Mouse (Mus musculus) limb, embryonic 14.5 days (tissue): ENCODE results near the gene Mmp9. TPM values are rescaled to one million over a fixed set of nuclear protein-coding genes. Genes with fewer than 3 reads are reported as not detected.

Experiments used
- ATAC-seq: fragments of 200-750 bp; cut with Nextera tagmentation; 2 replicates; pipeline ENCODE4 v1.8.0; 2017; ENCODE audit warnings: low read depth, moderate number of reproducible peaks, moderate TSS enrichment; ENCODE audit not compliant: low FRiP score
- DNase-seq: peaks from one replicate; pipeline ENCODE4 v3.0.0-alpha.2; 2015; ENCODE audit warnings: low spot score
- H3K27ac ChIP-seq: fragments of 300-500 bp; sonication (generic); replicated peaks from 2 replicates; pipeline ENCODE4 v1.5.1; 2014; ENCODE audit warnings: low read depth, mild to moderate bottlenecking, low read length, moderate library complexity, mixed read lengths
- H3K27me3 ChIP-seq: fragments of 300-500 bp; sonication (generic); 2 replicates; pipeline ENCODE4 v1.6.1; 2014; ENCODE audit warnings: low read length, mixed read lengths; ENCODE audit not compliant: control insufficient read depth, insufficient read depth
- H3K36me3 ChIP-seq: fragments of 300-500 bp; sonication (generic); 2 replicates; pipeline ENCODE4 v1.6.1; 2014; ENCODE audit warnings: mild to moderate bottlenecking, low read length, moderate library complexity, mixed read lengths; ENCODE audit not compliant: control insufficient read depth, insufficient read depth
- H3K4me1 ChIP-seq: fragments of 300-500 bp; sonication (generic); 2 replicates; pipeline ENCODE4 v1.6.1; 2014; ENCODE audit warnings: antibody characterized with exemption, low read length, mixed read lengths; ENCODE audit not compliant: control insufficient read depth, insufficient read depth
- H3K4me2 ChIP-seq: fragments of 300-500 bp; sonication (generic); replicated peaks from 2 replicates; pipeline ENCODE4 v1.6.1; 2014; ENCODE audit warnings: low read depth, mild to moderate bottlenecking, low read length, moderate library complexity; ENCODE audit not compliant: severe bottlenecking
- H3K4me3 ChIP-seq: fragments of 300-500 bp; sonication (generic); replicated peaks from 2 replicates; pipeline ENCODE4 v1.5.1; 2014; ENCODE audit warnings: low read length
- H3K9ac ChIP-seq: fragments of 300-500 bp; sonication (generic); 2 replicates; pipeline ENCODE4 v1.6.1; 2014; ENCODE audit warnings: mild to moderate bottlenecking, low read depth, low read length, moderate library complexity; ENCODE audit not compliant: severe bottlenecking
- H3K9me3 ChIP-seq: fragments of 300-500 bp; sonication (generic); 2 replicates; pipeline ENCODE4 v1.6.1; 2016; ENCODE audit warnings: low read length; ENCODE audit not compliant: control insufficient read depth
- POLR2A ChIP-seq: fragments of 200-500 bp; IDR thresholded peaks from 2 replicates; pipeline ENCODE4 v1.8.0; 2012; ENCODE audit warnings: inconsistent platforms, mild to moderate bottlenecking, moderate library complexity, borderline replicate concordance; ENCODE audit not compliant: insufficient read depth, insufficient read length; ENCODE audit errors: extremely low read depth
- WGBS: fragments of 180-500 bp; shearing (Covaris S2); extraction: QIAGEN DNeasy Blood & Tissue Kit; methylation state at CpG from one replicate; pipeline ENCODE4 v1.1.7; 2014; 5-methylcytosine and 5-hydroxymethylcytosine counted together
- polyA plus RNA-seq, 2 experiments: library from polyadenylated mRNA; depleted of rRNA in 1 of 2; stranded (reverse) in 1 of 2; unstranded in 1 of 2; fragments of >200 nt; fragmentation: Nextera tagmentation in 1 of 2; extraction: Ambion mirVana in 1 of 2; gene quantifications; 2 replicates each; pipeline versions ENCODE4 v1.2.1 to v1.2.3; 2012 to 2014

Gene Mmp9
- polyA plus RNA-seq, 2 experiments: 16.7 to 19.1 TPM

DNA sequence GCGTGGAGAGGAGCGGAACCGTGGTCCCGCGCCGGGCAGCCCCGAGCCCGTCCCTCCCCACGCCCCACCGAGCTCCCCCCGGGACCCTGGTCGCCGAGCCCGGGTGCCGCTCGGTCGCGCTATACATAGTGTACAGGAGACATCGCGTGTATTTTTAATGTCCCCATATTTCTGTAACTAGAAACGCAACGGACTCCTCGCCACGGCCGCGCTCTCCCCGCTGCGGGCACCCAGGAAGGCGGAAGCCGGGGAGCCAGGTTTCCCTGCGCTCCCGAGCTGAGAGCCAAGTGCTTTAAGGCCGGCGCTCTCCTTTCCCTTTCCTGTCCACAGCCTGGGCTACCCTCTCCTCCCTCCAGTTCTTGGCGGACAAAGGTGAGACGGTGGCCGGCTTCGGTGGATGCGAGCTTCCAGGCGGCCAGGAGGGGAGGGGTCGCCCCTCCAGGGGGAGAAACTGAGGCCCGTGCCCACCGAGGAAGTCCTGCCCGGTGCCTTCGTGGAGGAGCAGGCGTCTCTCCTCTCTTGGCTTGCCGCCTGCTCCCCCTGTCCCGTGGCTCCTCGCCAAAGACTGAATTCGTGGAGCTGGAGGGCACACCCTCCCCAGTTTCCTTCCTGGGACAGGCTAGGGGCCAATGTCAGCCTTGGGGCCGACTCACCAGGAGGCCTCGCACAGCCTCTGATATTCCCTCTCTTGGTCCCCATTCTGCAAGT, 57.3 kb downstream of the Mmp9 start:
- TF ChIP-seq POLR2A: no peak
- no peak for DNase-seq
- Histone ChIP-seq H3K27ac (no peak overlapping the region), H3K4me3 (peak overlapping the region; percentile 37), H3K4me1 (peaks cover 17% of the 10 kb centered on the region), H3K9me3 (no peaks in the 10 kb centered on the region), H3K36me3 (peaks cover 40% of the 10 kb centered on the region), H3K27me3 (peaks cover 40% of the 10 kb centered on the region), H3K9ac (peak overlapping the region; percentile 47), H3K4me2 (peak overlapping the region; percentile 65)
- ATAC-seq: no peak
- 2% methylated on average over 42 of the region's 52 CpGs for WGBS

DNA sequence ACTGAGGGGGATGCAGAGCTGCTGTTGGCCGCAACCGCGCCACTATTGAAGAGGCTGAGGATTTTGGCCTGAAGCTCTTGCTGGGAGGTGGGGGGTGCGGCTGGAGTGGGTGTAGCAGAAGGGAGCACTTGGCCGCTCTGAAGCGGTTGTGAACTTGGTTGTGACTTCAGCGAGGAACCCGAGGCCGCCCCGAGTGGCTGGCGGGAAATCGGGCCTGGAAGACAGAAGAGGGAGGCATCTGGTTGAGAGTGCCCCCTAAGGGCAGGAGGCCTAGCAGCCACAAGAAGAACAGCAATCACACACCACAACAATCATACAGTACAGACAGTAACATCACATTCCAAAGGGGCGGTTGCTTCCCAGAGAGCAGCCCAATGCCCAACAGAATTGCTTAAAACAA, 61.4 kb downstream of the Mmp9 start:
- peaks cover 23% of the 10 kb centered on the region for H3K27me3 ChIP-seq
- H3K9ac ChIP-seq: no peak overlapping the region
- H3K27ac ChIP-seq: no peak overlapping the region
- no peak overlapping the region for H3K4me2 ChIP-seq
- ATAC-seq: no peak
- H3K36me3 ChIP-seq: peaks cover 79% of the 10 kb centered on the region
- no peak for DNase-seq
- H3K9me3 ChIP-seq: no peaks in the 10 kb centered on the region
- no peak for TF ChIP-seq POLR2A
- H3K4me3 ChIP-seq: no peak overlapping the region
- WGBS: 95% methylated on average over 13 of the region's 13 CpGs
- H3K4me1 ChIP-seq: peaks cover 17% of the 10 kb centered on the region

DNA sequence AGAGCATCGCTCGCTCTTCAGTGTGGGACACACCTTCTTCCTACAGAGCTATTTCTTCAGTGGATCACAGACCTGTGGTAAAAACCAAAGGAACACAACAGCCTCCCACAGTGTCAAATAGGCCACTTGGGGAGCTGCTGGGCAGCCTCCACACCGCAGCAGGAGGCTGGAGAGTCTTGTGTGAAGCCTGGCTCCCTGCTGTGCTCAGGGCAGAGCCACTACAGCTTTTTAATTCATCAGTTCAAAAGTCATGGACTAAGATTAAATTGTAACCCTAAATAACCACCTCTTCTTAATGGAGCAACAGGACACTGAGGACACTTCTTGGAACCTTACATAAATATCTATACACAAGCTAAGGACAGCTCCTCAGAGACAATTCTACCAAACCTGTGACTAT, 62.5 kb downstream of the Mmp9 start:
- ATAC-seq (no peak), DNase-seq (no peak)
- Histone ChIP-seq H3K4me2 (no peak overlapping the region), H3K4me3 (no peak overlapping the region), H3K9ac (no peak overlapping the region), H3K4me1 (peaks cover 7% of the 10 kb centered on the region), H3K27ac (no peak overlapping the region), H3K9me3 (no peaks in the 10 kb centered on the region), H3K36me3 (peaks cover 90% of the 10 kb centered on the region), H3K27me3 (peaks cover 11% of the 10 kb centered on the region)
- TF ChIP-seq POLR2A: no peak
- WGBS: 92% methylated on average over 3 of the region's 3 CpGs

GRCm38 (mm10) chr2:165004237-165004636, 63.7 kb downstream of the Mmp9 start:
- Histone ChIP-seq H3K9me3 (no peaks in the 10 kb centered on the region), H3K4me1 (no peaks in the 10 kb centered on the region), H3K27ac (no peak overlapping the region), H3K36me3 (peaks cover 98% of the 10 kb centered on the region), H3K4me2 (no peak overlapping the region), H3K27me3 (no peaks in the 10 kb centered on the region), H3K9ac (no peak overlapping the region), H3K4me3 (no peak overlapping the region)
- ATAC-seq (no peak), DNase-seq (no peak)
- TF ChIP-seq POLR2A: no peak
- 80% methylated on average over 10 of the region's 10 CpGs for WGBS

Other genes with a start within 250 kb of the Mmp9 start
- not detected in 2 replicates for gene Spint4, start 242.3 kb upstream of the Mmp9 start, polyA plus RNA-seq (2012; rRNA removed)
- not detected in 2 replicates for gene Spint4, start 242.3 kb upstream of the Mmp9 start, polyA plus RNA-seq (2014; fragmentation: Nextera tagmentation; extraction: Ambion mirVana)
- not detected in 2 replicates for gene Spint5, start 225.5 kb upstream of the Mmp9 start, polyA plus RNA-seq (2012; rRNA removed)
- gene Spint5, start 225.5 kb upstream of the Mmp9 start, polyA plus RNA-seq (2014; fragmentation: Nextera tagmentation; extraction: Ambion mirVana): not detected in 2 replicates
- gene Wfdc3, start 194.8 kb upstream of the Mmp9 start, polyA plus RNA-seq (2012; rRNA removed): 0.67 and 0.79 TPM in 2 replicates
- 0.37 and 0.50 TPM in 2 replicates for gene Wfdc3, start 194.8 kb upstream of the Mmp9 start, polyA plus RNA-seq (2014; fragmentation: Nextera tagmentation; extraction: Ambion mirVana)
- 46.0 and 58.6 TPM in 2 replicates for gene Dnttip1, start 194.8 kb upstream of the Mmp9 start, polyA plus RNA-seq (2012; rRNA removed)
- 70.1 and 70.6 TPM in 2 replicates for gene Dnttip1, start 194.8 kb upstream of the Mmp9 start, polyA plus RNA-seq (2014; fragmentation: Nextera tagmentation; extraction: Ambion mirVana)
- 293 and 329 TPM in 2 replicates for gene Ube2c, start 170.9 kb upstream of the Mmp9 start, polyA plus RNA-seq (2012; rRNA removed)
- gene Ube2c, start 170.9 kb upstream of the Mmp9 start, polyA plus RNA-seq (2014; fragmentation: Nextera tagmentation; extraction: Ambion mirVana): 279 and 305 TPM in 2 replicates
- 178 and 322 TPM in 2 replicates for gene Tnnc2, start 160.8 kb upstream of the Mmp9 start, polyA plus RNA-seq (2012; rRNA removed)
- gene Tnnc2, start 160.8 kb upstream of the Mmp9 start, polyA plus RNA-seq (2014; fragmentation: Nextera tagmentation; extraction: Ambion mirVana): 273 and 401 TPM in 2 replicates
- 26.0 and 35.0 TPM in 2 replicates for gene Snx21, start 155.0 kb upstream of the Mmp9 start, polyA plus RNA-seq (2012; rRNA removed)
- 29.2 and 34.0 TPM in 2 replicates for gene Snx21, start 155.0 kb upstream of the Mmp9 start, polyA plus RNA-seq (2014; fragmentation: Nextera tagmentation; extraction: Ambion mirVana)
- gene Acot8, start 135.9 kb upstream of the Mmp9 start, polyA plus RNA-seq (2012; rRNA removed): 31.5 and 41.2 TPM in 2 replicates
- gene Acot8, start 135.9 kb upstream of the Mmp9 start, polyA plus RNA-seq (2014; fragmentation: Nextera tagmentation; extraction: Ambion mirVana): 14.0 and 15.2 TPM in 2 replicates
- gene Zswim3, start 135.7 kb upstream of the Mmp9 start, polyA plus RNA-seq (2012; rRNA removed): 4.3 and 4.9 TPM in 2 replicates
- gene Zswim3, start 135.7 kb upstream of the Mmp9 start, polyA plus RNA-seq (2014; fragmentation: Nextera tagmentation; extraction: Ambion mirVana): 6.9 and 7.0 TPM in 2 replicates
- 9.1 and 11.2 TPM in 2 replicates for gene Zswim1, start 118.1 kb upstream of the Mmp9 start, polyA plus RNA-seq (2012; rRNA removed)
- 19.5 and 19.9 TPM in 2 replicates for gene Zswim1, start 118.1 kb upstream of the Mmp9 start, polyA plus RNA-seq (2014; fragmentation: Nextera tagmentation; extraction: Ambion mirVana)
- gene Spata25, start 112.2 kb upstream of the Mmp9 start, polyA plus RNA-seq (2012; rRNA removed): 0.09 and 0.13 TPM in 2 replicates
- not detected in 2 replicates for gene Spata25, start 112.2 kb upstream of the Mmp9 start, polyA plus RNA-seq (2014; fragmentation: Nextera tagmentation; extraction: Ambion mirVana)
- gene Ctsa, start 107.9 kb upstream of the Mmp9 start, polyA plus RNA-seq (2012; rRNA removed): 197 and 285 TPM in 2 replicates
- 147 and 163 TPM in 2 replicates for gene Ctsa, start 107.9 kb upstream of the Mmp9 start, polyA plus RNA-seq (2014; fragmentation: Nextera tagmentation; extraction: Ambion mirVana)
- gene Neurl2, start 107.3 kb upstream of the Mmp9 start, polyA plus RNA-seq (2012; rRNA removed): 7.2 and 8.5 TPM in 2 replicates
- gene Neurl2, start 107.3 kb upstream of the Mmp9 start, polyA plus RNA-seq (2014; fragmentation: Nextera tagmentation; extraction: Ambion mirVana): 5.5 and 7.6 TPM in 2 replicates
- 45.5 and 55.3 TPM in 2 replicates for gene Pltp, start 83.1 kb upstream of the Mmp9 start, polyA plus RNA-seq (2012; rRNA removed)
- gene Pltp, start 83.1 kb upstream of the Mmp9 start, polyA plus RNA-seq (2014; fragmentation: Nextera tagmentation; extraction: Ambion mirVana): 51.1 and 56.2 TPM in 2 replicates
- 40.5 and 48.6 TPM in 2 replicates for gene Pcif1, start 61.5 kb upstream of the Mmp9 start, polyA plus RNA-seq (2012; rRNA removed)
- gene Pcif1, start 61.5 kb upstream of the Mmp9 start, polyA plus RNA-seq (2014; fragmentation: Nextera tagmentation; extraction: Ambion mirVana): 66.4 and 73.0 TPM in 2 replicates
- gene Zfp335, start 29.0 kb upstream of the Mmp9 start, polyA plus RNA-seq (2012; rRNA removed): 37.9 and 48.9 TPM in 2 replicates
- gene Zfp335, start 29.0 kb upstream of the Mmp9 start, polyA plus RNA-seq (2014; fragmentation: Nextera tagmentation; extraction: Ambion mirVana): 13.7 and 17.7 TPM in 2 replicates
- 6.9 and 7.0 TPM in 2 replicates for gene Slc12a5, start 20.0 kb downstream of the Mmp9 start, polyA plus RNA-seq (2012; rRNA removed)
- 0.72 and 0.88 TPM in 2 replicates for gene Slc12a5, start 20.0 kb downstream of the Mmp9 start, polyA plus RNA-seq (2014; fragmentation: Nextera tagmentation; extraction: Ambion mirVana)
- gene Ncoa5, start 94.1 kb downstream of the Mmp9 start, polyA plus RNA-seq (2012; rRNA removed): 77.3 and 86.3 TPM in 2 replicates
- gene Ncoa5, start 94.1 kb downstream of the Mmp9 start, polyA plus RNA-seq (2014; fragmentation: Nextera tagmentation; extraction: Ambion mirVana): 58.7 and 68.1 TPM in 2 replicates
- 9.7 and 11.7 TPM in 2 replicates for gene Cd40, start 114.8 kb downstream of the Mmp9 start, polyA plus RNA-seq (2012; rRNA removed)
- gene Cd40, start 114.8 kb downstream of the Mmp9 start, polyA plus RNA-seq (2014; fragmentation: Nextera tagmentation; extraction: Ambion mirVana): 7.4 and 9.1 TPM in 2 replicates
- gene 1700025C18Rik, start 150.0 kb downstream of the Mmp9 start, polyA plus RNA-seq (2012; rRNA removed): not detected in 2 replicates
- gene 1700025C18Rik, start 150.0 kb downstream of the Mmp9 start, polyA plus RNA-seq (2014; fragmentation: Nextera tagmentation; extraction: Ambion mirVana): not detected in 2 replicates